Mouse (Mus musculus): ENCODE results near the gene 4921539E11Rik. TPM values are rescaled to one million over a fixed set of nuclear protein-coding genes. Genes with fewer than 3 reads are reported as not detected.

Gene 4921539E11Rik
- polyA plus RNA-seq, 1 experiment: not detected

DNA sequence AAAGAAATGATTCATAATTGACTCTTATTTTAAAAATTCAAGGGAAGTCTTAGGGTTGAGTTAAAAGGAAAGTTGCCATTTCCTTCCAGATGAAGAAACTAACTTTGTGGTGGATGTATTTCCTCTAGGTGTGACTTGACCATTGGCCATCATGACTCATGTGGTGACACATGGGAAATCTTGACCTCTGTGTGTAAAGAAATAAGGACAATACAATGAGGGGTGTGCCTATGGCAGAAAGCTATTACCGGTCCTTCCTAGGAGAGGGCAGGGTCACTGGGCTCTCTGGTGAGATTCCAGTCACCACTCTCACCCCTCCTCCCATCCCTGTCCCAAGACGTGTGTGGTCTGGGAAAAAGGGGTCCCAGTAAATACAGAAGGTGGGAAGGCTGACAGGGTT lies 25.5 kb downstream of the 4921539E11Rik start:
- no peak for TF ChIP-seq CTCF (conservative IDR thresholded peaks at IDR 0.05; ENCODE audit: insufficient read depth, insufficient read length, low read depth, low read length)
- no peak for TF ChIP-seq POLR2A (IDR thresholded peaks at IDR 0.05; ENCODE audit: low read depth, low read length)
- no peak for DNase-seq
- WGBS: 51% methylated on average over 2 of the region's 2 CpGs
- Histone ChIP-seq H3K36me3 (ENCODE audit: control insufficient read depth, insufficient read depth, low read length) (no peaks in the 10 kb centered on the region), H3K4me1 (ENCODE audit: control insufficient read depth, insufficient read depth, low read length) (no peaks in the 10 kb centered on the region), H3K27me3 (replicated peaks; ENCODE audit: control insufficient read depth, insufficient read depth, low read length) (no peaks in the 10 kb centered on the region), H3K27ac (ENCODE audit: insufficient read depth, low read depth, low read length) (no peak overlapping the region), H3K4me3 (ENCODE audit: insufficient read depth, low read depth, low read length) (no peak overlapping the region)

DNA sequence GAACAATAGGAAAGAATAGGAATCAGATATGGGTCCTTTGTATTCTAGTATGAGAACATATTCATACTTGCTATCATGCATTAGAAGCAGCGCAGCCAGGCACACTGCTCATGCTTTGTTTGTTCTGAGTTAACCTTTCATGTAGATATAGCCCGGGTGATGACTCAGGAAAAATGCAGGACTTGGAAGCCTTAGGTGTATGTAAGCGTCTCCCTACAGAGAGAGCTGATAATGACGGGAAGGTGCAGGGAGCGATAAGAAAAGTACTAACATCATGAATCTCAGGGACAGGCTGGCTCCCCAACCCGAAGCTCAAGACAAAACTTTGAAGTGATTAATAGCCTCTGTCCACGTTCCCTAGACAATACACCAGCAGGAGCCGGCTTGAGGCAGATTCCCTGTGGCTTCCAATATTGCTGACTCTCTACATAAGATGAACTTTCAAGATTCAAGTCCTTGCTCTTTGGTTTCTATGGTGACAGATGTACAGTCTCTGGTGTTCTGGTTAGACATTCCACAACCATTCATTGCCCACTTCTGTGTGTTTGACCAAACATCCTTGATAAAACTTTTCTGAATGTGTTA lies 26.8 kb downstream of the 4921539E11Rik start:
- no peaks in the 10 kb centered on the region for H3K36me3 ChIP-seq (ENCODE audit: control insufficient read depth, insufficient read depth, low read length)
- no peaks in the 10 kb centered on the region for H3K27me3 ChIP-seq (replicated peaks; ENCODE audit: control insufficient read depth, insufficient read depth, low read length)
- H3K27ac ChIP-seq (ENCODE audit: insufficient read depth, low read depth, low read length): no peak overlapping the region
- DNase-seq: no peak
- TF ChIP-seq CTCF (conservative IDR thresholded peaks at IDR 0.05; ENCODE audit: insufficient read depth, insufficient read length, low read depth, low read length) (no peak), POLR2A (IDR thresholded peaks at IDR 0.05; ENCODE audit: low read depth, low read length) (no peak)
- 50% methylated on average over 8 of the region's 8 CpGs for WGBS
- no peaks in the 10 kb centered on the region for H3K4me1 ChIP-seq (ENCODE audit: control insufficient read depth, insufficient read depth, low read length)
- no peak overlapping the region for H3K4me3 ChIP-seq (ENCODE audit: insufficient read depth, low read depth, low read length)

DNA sequence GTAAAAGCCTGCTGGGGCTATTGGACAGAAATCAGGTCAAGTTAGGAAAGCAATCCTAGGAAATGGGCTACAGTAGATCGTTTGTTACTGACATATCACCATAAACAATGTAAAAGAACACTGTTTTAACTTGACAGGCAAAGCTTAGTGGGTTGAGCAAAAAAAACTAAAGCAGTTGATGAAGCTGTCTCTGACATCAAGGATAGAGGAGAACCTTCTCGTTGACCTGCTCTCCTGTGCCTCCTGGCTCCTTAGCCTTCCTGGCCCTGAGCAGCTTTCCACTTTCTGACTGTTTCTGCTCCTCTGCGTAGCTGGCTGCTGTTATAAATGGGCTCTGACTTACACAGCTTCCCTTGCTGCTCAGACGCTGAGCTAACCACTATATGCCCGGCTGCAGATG lies 27.3 kb downstream of the 4921539E11Rik start:
- Histone ChIP-seq H3K36me3 (ENCODE audit: control insufficient read depth, insufficient read depth, low read length) (no peaks in the 10 kb centered on the region), H3K4me1 (ENCODE audit: control insufficient read depth, insufficient read depth, low read length) (no peaks in the 10 kb centered on the region), H3K27ac (ENCODE audit: insufficient read depth, low read depth, low read length) (no peak overlapping the region), H3K4me3 (ENCODE audit: insufficient read depth, low read depth, low read length) (no peak overlapping the region), H3K27me3 (replicated peaks; ENCODE audit: control insufficient read depth, insufficient read depth, low read length) (no peaks in the 10 kb centered on the region)
- TF ChIP-seq CTCF (conservative IDR thresholded peaks at IDR 0.05; ENCODE audit: insufficient read depth, insufficient read length, low read depth, low read length): no peak
- no peak for TF ChIP-seq POLR2A (IDR thresholded peaks at IDR 0.05; ENCODE audit: low read depth, low read length)
- no peak for DNase-seq
- 50% methylated on average over 5 of the region's 5 CpGs for WGBS

DNA sequence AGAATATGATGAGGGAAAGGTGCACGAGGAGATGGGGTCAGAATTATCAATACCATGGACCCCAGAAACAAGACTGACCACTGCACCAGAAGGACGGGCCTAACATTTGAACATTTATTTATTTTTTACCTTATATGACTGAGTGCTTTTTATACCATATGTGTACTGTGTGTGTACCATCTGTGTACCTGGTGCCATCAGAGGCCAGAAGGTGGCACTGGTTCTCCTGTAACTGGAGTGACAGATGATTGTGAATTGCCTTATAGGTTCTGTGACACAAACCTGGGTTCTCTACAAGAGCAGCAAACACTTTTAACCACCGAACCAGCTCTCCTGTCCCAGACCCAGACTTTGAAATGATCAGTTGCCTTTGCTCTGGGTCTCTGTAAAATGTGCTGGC lies 31.8 kb downstream of the 4921539E11Rik start:
- no peak overlapping the region for H3K4me3 ChIP-seq (ENCODE audit: insufficient read depth, low read depth, low read length)
- H3K27ac ChIP-seq (ENCODE audit: insufficient read depth, low read depth, low read length): no peak overlapping the region
- DNase-seq: no peak
- TF ChIP-seq CTCF (conservative IDR thresholded peaks at IDR 0.05; ENCODE audit: insufficient read depth, insufficient read length, low read depth, low read length) (peak; percentile 21; the same call in 1 of the 2 replicates), POLR2A (IDR thresholded peaks at IDR 0.05; ENCODE audit: low read depth, low read length) (no peak)
- H3K4me1 ChIP-seq (ENCODE audit: control insufficient read depth, insufficient read depth, low read length): no peaks in the 10 kb centered on the region
- 87% methylated on average over 3 of the region's 3 CpGs for WGBS
- no peaks in the 10 kb centered on the region for H3K36me3 ChIP-seq (ENCODE audit: control insufficient read depth, insufficient read depth, low read length)
- no peaks in the 10 kb centered on the region for H3K27me3 ChIP-seq (replicated peaks; ENCODE audit: control insufficient read depth, insufficient read depth, low read length)

DNA sequence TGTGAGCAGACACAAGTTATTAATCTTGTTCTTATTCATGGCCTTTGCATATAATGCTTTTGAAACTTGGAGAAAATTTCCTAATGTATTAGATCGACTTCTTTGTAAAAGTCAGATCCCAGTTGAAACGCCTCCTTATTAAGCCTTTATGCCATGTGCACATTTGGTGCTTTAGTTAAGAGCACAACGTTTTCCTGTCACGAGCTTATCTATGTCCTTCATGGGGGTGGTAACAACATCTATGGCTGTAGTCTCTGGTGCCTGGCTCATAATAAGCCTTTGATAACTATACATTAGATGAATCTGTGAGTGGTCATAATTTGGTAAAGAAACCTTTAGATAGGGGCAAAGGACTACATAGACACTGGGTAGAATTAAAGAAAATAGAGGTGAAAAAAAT lies 36.8 kb downstream of the 4921539E11Rik start:
- 83% methylated on average over 4 of the region's 4 CpGs for WGBS
- Histone ChIP-seq H3K27me3 (replicated peaks; ENCODE audit: control insufficient read depth, insufficient read depth, low read length) (no peaks in the 10 kb centered on the region), H3K4me3 (ENCODE audit: insufficient read depth, low read depth, low read length) (no peak overlapping the region), H3K36me3 (ENCODE audit: control insufficient read depth, insufficient read depth, low read length) (no peaks in the 10 kb centered on the region), H3K4me1 (ENCODE audit: control insufficient read depth, insufficient read depth, low read length) (no peaks in the 10 kb centered on the region), H3K27ac (ENCODE audit: insufficient read depth, low read depth, low read length) (no peak overlapping the region)
- TF ChIP-seq POLR2A (IDR thresholded peaks at IDR 0.05; ENCODE audit: low read depth, low read length) (no peak), CTCF (conservative IDR thresholded peaks at IDR 0.05; ENCODE audit: insufficient read depth, insufficient read length, low read depth, low read length) (no peak)
- no peak for DNase-seq

DNA sequence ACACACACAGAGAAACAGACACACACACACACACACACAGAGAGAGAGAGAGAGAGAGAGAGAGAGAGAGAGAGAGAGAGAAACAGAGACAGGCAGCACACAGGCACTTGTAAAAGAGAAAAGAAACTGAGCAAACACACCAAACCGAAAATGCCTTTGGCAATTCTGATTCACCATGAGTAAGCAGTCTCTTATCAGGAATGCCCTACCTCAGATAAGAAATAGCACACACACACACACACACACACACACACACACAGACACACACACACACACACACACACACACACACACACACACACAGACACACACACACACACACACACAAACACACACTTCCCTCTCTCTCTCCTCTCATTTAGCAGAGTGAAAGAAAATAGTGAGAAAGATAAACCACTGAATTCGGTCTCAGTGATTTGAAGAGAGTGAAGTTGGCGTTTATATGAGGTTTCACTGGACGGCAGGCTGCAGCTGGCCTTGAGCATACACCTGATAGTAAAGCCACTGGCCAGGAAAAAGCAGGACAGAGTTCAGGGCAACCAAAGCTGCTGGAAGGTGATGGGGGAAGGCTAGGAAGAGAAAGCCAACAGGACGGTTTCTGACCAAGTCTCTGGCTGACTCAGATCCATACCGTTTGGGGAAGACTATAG lies 41.1 kb downstream of the 4921539E11Rik start:
- no peaks in the 10 kb centered on the region for H3K36me3 ChIP-seq (ENCODE audit: control insufficient read depth, insufficient read depth, low read length)
- no peaks in the 10 kb centered on the region for H3K4me1 ChIP-seq (ENCODE audit: control insufficient read depth, insufficient read depth, low read length)
- DNase-seq: no peak
- 58% methylated on average over 6 of the region's 6 CpGs for WGBS
- H3K27me3 ChIP-seq (replicated peaks; ENCODE audit: control insufficient read depth, insufficient read depth, low read length): no peaks in the 10 kb centered on the region
- no peak overlapping the region for H3K4me3 ChIP-seq (ENCODE audit: insufficient read depth, low read depth, low read length)
- H3K27ac ChIP-seq (ENCODE audit: insufficient read depth, low read depth, low read length): no peak overlapping the region
- no peak for TF ChIP-seq POLR2A (IDR thresholded peaks at IDR 0.05; ENCODE audit: low read depth, low read length)
- TF ChIP-seq CTCF (conservative IDR thresholded peaks at IDR 0.05; ENCODE audit: insufficient read depth, insufficient read length, low read depth, low read length): no peak

DNA sequence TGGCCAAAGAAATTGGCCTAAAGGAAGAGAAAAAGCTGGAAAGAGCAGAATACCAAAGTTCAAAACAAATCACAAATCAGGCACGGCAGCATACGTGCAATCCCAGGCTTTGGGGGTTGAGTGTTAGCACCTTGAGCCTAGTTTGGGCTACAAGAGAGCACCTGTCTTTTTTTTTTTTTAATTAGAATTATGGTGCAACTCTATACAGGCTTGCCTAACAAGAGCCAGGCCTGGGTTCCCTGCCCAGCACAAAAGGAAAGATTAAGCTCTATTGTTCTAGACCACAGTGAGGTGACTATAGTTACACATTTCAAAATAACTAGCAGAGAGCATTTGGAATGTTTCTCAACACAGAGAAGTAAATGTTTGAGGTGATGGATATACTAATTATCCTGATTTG lies 42.9 kb downstream of the 4921539E11Rik start:
- Histone ChIP-seq H3K27ac (ENCODE audit: insufficient read depth, low read depth, low read length) (no peak overlapping the region), H3K4me1 (ENCODE audit: control insufficient read depth, insufficient read depth, low read length) (no peaks in the 10 kb centered on the region), H3K4me3 (ENCODE audit: insufficient read depth, low read depth, low read length) (no peak overlapping the region), H3K27me3 (replicated peaks; ENCODE audit: control insufficient read depth, insufficient read depth, low read length) (no peaks in the 10 kb centered on the region), H3K36me3 (ENCODE audit: control insufficient read depth, insufficient read depth, low read length) (no peaks in the 10 kb centered on the region)
- no peak for DNase-seq
- TF ChIP-seq POLR2A (IDR thresholded peaks at IDR 0.05; ENCODE audit: low read depth, low read length) (no peak), CTCF (conservative IDR thresholded peaks at IDR 0.05; ENCODE audit: insufficient read depth, insufficient read length, low read depth, low read length) (no peak)
- WGBS: 85% methylated on average over 2 of the region's 2 CpGs

Measured in kidney, adult 2 months (tissue).